Mouse (Mus musculus) monocyte, adult 5-6 weeks (primary cell): ENCODE results near the gene Cxcr6. TPM values are rescaled to one million over a fixed set of nuclear protein-coding genes. Genes with fewer than 3 reads are reported as not detected.

Experiments used
- total RNA-seq: library from RNA; stranded (forward); fragments of 200-1000, 200-491, 200-594 nt; gene quantifications from 3 replicates; pipeline ENCODE4 v1.2.3, GENCODE M21; 2017

Gene Cxcr6
- total RNA-seq, 1 experiment from 2014 or later: 1.9 TPM

Other genes with a start within 250 kb of the Cxcr6 start
- gene Slc6a20b, start 173.9 kb upstream of the Cxcr6 start, total RNA-seq: 0.38 to 0.87 TPM (median 0.43 TPM) in 3 replicates
- 0.32 to 2.3 TPM (median 0.67 TPM) in 3 replicates for gene Ccr9, start 128.0 kb upstream of the Cxcr6 start, total RNA-seq
- gene Slc6a20a, start 127.6 kb upstream of the Cxcr6 start, total RNA-seq: 0.19 to 0.38 TPM in 2 of 3 replicates, not detected in the other
- 7.7 to 21.2 TPM (median 20.7 TPM) in 3 replicates for gene Lztfl1, start 88.8 kb upstream of the Cxcr6 start, total RNA-seq
- 23.8 to 40.6 TPM (median 30.4 TPM) in 3 replicates for gene Fyco1, start 45.4 kb downstream of the Cxcr6 start, total RNA-seq
- gene Xcr1, start 55.6 kb downstream of the Cxcr6 start, total RNA-seq: 0.19 to 0.49 TPM (median 0.21 TPM) in 3 replicates
- gene Ccr1, start 162.2 kb downstream of the Cxcr6 start, total RNA-seq: 3.8 to 22.9 TPM (median 22.1 TPM) in 3 replicates
- gene Ccr1l1, start 171.9 kb downstream of the Cxcr6 start, total RNA-seq: not detected in 3 replicates
- 1.6 to 124 TPM (median 118 TPM) in 3 replicates for gene Ccr3, start 215.5 kb downstream of the Cxcr6 start, total RNA-seq